Comparison of ENCODE assay signal across 8 mouse cellular contexts in genomic region chr9:44134851-44135730, GRCm38 (mm10). TPM values are rescaled to one million over a fixed set of nuclear protein-coding genes. Genes with fewer than 3 reads are reported as not detected.
DNase-seq lines count a peak whose midpoint lies in the region; ATAC-seq and TF ChIP-seq lines count a peak whose summit lies in the region.

No protein-coding gene starts in this region.

- H3K4me3 ChIP-seq in spleen, adult 2 months (ENCODE audit: extremely low read depth, insufficient read depth, insufficient read length): peak overlapping the region; percentile 43; the same call in 1 of the 2 replicates
- peak overlapping the region; percentile 81 for H3K4me3 ChIP-seq in heart, embryonic 12.5 days
- peak overlapping the region; percentile 61 for H3K4me3 ChIP-seq in kidney, embryonic 14.5 days (ENCODE audit: low read length)

- TF ChIP-seq CTCF in spleen, adult 2 months (IDR thresholded peaks at IDR 0.05; ENCODE audit: extremely low read depth, insufficient read depth, insufficient read length, insufficient replicate concordance): no peak

- intact Hi-C loops in left cerebral cortex, postnatal 14 days (cut with DNase I): no loop called here

- 5% methylated on average over 48 of the region's 49 CpGs for WGBS in spleen, adult 2 months
- WGBS in heart, embryonic 12.5 days: 2% methylated on average over 49 of the region's 49 CpGs
- WGBS in kidney, embryonic 14.5 days: 1% methylated on average over 48 of the region's 49 CpGs

- no peaks in the 10 kb centered on the region for H3K36me3 ChIP-seq in spleen, adult 2 months (ENCODE audit: control insufficient read depth, insufficient read depth, low read length)
- H3K36me3 ChIP-seq in heart, embryonic 12.5 days: peaks cover 37% of the 10 kb centered on the region
- H3K36me3 ChIP-seq in kidney, embryonic 14.5 days (ENCODE audit: control insufficient read depth, insufficient read depth, low read length): peaks cover 10% of the 10 kb centered on the region

- no peak overlapping the region for H3K27ac ChIP-seq in spleen, adult 2 months (ENCODE audit: insufficient read depth, low read length)
- peak overlapping the region; percentile 91 for H3K27ac ChIP-seq in heart, embryonic 12.5 days (ENCODE audit: poor library complexity, severe bottlenecking)
- no peak overlapping the region; the same call in 1 of the 2 replicates for H3K27ac ChIP-seq in kidney, embryonic 14.5 days (ENCODE audit: low read depth, low read length)

- no peak for DNase-seq in spleen, adult 2 months (ENCODE audit: low read depth in 1 of 2, low spot score in 2 of 2)
- no peak for DNase-seq in spleen, postnatal 14 days (ENCODE audit: low spot score in 2 of 2)
- DNase-seq in cerebellum, postnatal 36 days: peak; percentile 69 to 72
- peak; percentile 66 for DNase-seq in lung, postnatal 14 days
- DNase-seq in testis, postnatal 10 days (ENCODE audit: low spot score): peak; percentile 79
- no peak for DNase-seq in left cerebral cortex, postnatal 14 days (ENCODE audit: low spot score in 2 of 2)

- H3K4me1 ChIP-seq in spleen, adult 2 months (ENCODE audit: control insufficient read depth, insufficient read depth, insufficient read length): peaks cover 12% of the 10 kb centered on the region
- H3K4me1 ChIP-seq in heart, embryonic 12.5 days (replicated peaks): peaks cover 77% of the 10 kb centered on the region
- peaks cover 33% of the 10 kb centered on the region for H3K4me1 ChIP-seq in kidney, embryonic 14.5 days (ENCODE audit: control insufficient read depth, insufficient read depth, low read length)

- H3K9ac ChIP-seq in heart, embryonic 12.5 days: peak overlapping the region; percentile 94
- peak overlapping the region; percentile 62 for H3K9ac ChIP-seq in kidney, embryonic 14.5 days (ENCODE audit: low read depth, low read length)

- ATAC-seq in heart, embryonic 12.5 days (ENCODE audit: insufficient number of reproducible peaks, low FRiP score): peak; percentile 31; the same call in 1 of the 2 replicates
- no peak for ATAC-seq in kidney, embryonic 14.5 days (ENCODE audit: low FRiP score, low TSS enrichment)

- H3K4me2 ChIP-seq in heart, embryonic 12.5 days: peak overlapping the region; percentile 89
- H3K4me2 ChIP-seq in kidney, embryonic 14.5 days (replicated peaks; ENCODE audit: low read depth, low read length): peak overlapping the region; percentile 80

- peaks cover 9% of the 10 kb centered on the region for H3K27me3 ChIP-seq in spleen, adult 2 months (ENCODE audit: control insufficient read depth, insufficient read depth, low read length)
- no peaks in the 10 kb centered on the region for H3K27me3 ChIP-seq in heart, embryonic 12.5 days (replicated peaks)
- no peaks in the 10 kb centered on the region for H3K27me3 ChIP-seq in kidney, embryonic 14.5 days (ENCODE audit: control insufficient read depth, insufficient read depth, low read length)

- H3K9me3 ChIP-seq in heart, embryonic 12.5 days (replicated peaks): no peaks in the 10 kb centered on the region
- H3K9me3 ChIP-seq in kidney, embryonic 14.5 days (ENCODE audit: control insufficient read depth, low read length): no peaks in the 10 kb centered on the region

- TF ChIP-seq POLR2A in spleen, adult 2 months (IDR thresholded peaks at IDR 0.05; ENCODE audit: low read depth, low read length): no peak

RNA-seq across cellular contexts. Expression of gene Mcam, which starts 0.8 kb away (rescaled TPM):
- polyA plus RNA-seq in spleen, adult 2 months (2012; rRNA removed): 12.7 and 13.9 TPM in 2 replicates
- polyA plus RNA-seq in heart, embryonic 12.5 days (2016; fragmentation: Nextera tagmentation; extraction: Ambion mirVana): 129 and 130 TPM in 2 replicates
- polyA plus RNA-seq in kidney, embryonic 14.5 days (2014; fragmentation: Nextera tagmentation; extraction: Ambion mirVana): 26.3 and 39.7 TPM in 2 replicates
- 10 to 100 TPM; 20.3 to 22.0 TPM for total RNA-seq in left cerebral cortex, postnatal 14 days (2021)

RNA-seq across cellular contexts. Expression of gene Rnf26, which starts 21.8 kb away (rescaled TPM):
- 21.3 and 27.1 TPM in 2 replicates for polyA plus RNA-seq in spleen, adult 2 months (2012; rRNA removed)
- polyA plus RNA-seq in heart, embryonic 12.5 days (2016; fragmentation: Nextera tagmentation; extraction: Ambion mirVana): 48.4 and 51.3 TPM in 2 replicates
- 51.1 and 78.4 TPM in 2 replicates for polyA plus RNA-seq in kidney, embryonic 14.5 days (2014; fragmentation: Nextera tagmentation; extraction: Ambion mirVana)
- total RNA-seq in left cerebral cortex, postnatal 14 days (2021): 10 to 100 TPM; 28.1 to 31.9 TPM

RNA-seq across cellular contexts. Expression of gene Gm49380, which starts 21.8 kb away (rescaled TPM):
- 0.05 TPM in 1 of 2 replicates, not detected in the other for polyA plus RNA-seq in spleen, adult 2 months (2012; rRNA removed)
- polyA plus RNA-seq in heart, embryonic 12.5 days (2016; fragmentation: Nextera tagmentation; extraction: Ambion mirVana): 0.20 TPM in 1 of 2 replicates, not detected in the other
- polyA plus RNA-seq in kidney, embryonic 14.5 days (2014; fragmentation: Nextera tagmentation; extraction: Ambion mirVana): 0.09 and 0.14 TPM in 2 replicates
- total RNA-seq in left cerebral cortex, postnatal 14 days (2021): under 1 TPM; 0.25 to 0.37 TPM

RNA-seq across cellular contexts. Expression of gene C1qtnf5, which starts 28.0 kb away (rescaled TPM):
- polyA plus RNA-seq in spleen, adult 2 months (2012; rRNA removed): 6.7 and 8.2 TPM in 2 replicates
- 0.67 and 1.1 TPM in 2 replicates for polyA plus RNA-seq in heart, embryonic 12.5 days (2016; fragmentation: Nextera tagmentation; extraction: Ambion mirVana)
- 4.6 and 5.4 TPM in 2 replicates for polyA plus RNA-seq in kidney, embryonic 14.5 days (2014; fragmentation: Nextera tagmentation; extraction: Ambion mirVana)
- total RNA-seq in left cerebral cortex, postnatal 14 days (2021): 10 to 100 TPM; 17.1 to 19.6 TPM

RNA-seq across cellular contexts. Expression of gene Mfrp, which starts 33.6 kb away (rescaled TPM):
- polyA plus RNA-seq in spleen, adult 2 months (2012; rRNA removed): 0.02 and 0.06 TPM in 2 replicates
- polyA plus RNA-seq in heart, embryonic 12.5 days (2016; fragmentation: Nextera tagmentation; extraction: Ambion mirVana): not detected in 2 replicates
- 0.14 TPM in 1 of 2 replicates, not detected in the other for polyA plus RNA-seq in kidney, embryonic 14.5 days (2014; fragmentation: Nextera tagmentation; extraction: Ambion mirVana)
- under 1 TPM; 0.46 to 0.82 TPM for total RNA-seq in left cerebral cortex, postnatal 14 days (2021)

Comparison
In these comparisons a context has a peak if more than half of its experiments do, and no peak if none do; other contexts are left out.
1. DNase-seq: peak in cerebellum, postnatal 36 days (2 of 2), lung, postnatal 14 days (single experiment) and testis, postnatal 10 days (single experiment); none in spleen, adult 2 months (0 of 2), spleen, postnatal 14 days (0 of 2) and left cerebral cortex, postnatal 14 days (0 of 2).
2. Peak in every context shown above with its lines, with median percentiles within 50 percentile points of each other: H3K4me3 ChIP-seq.